Mouse (Mus musculus) neural tube, embryonic 12.5 days (tissue): Measurements from ENCODE around the gene Gm20388. TPM values are rescaled to one million over a fixed set of nuclear protein-coding genes. Genes with fewer than 3 reads are reported as not detected.

Experiments used
- ATAC-seq: fragments of 200-750 bp; cut with Nextera tagmentation; 2 replicates; pipeline ENCODE4 v1.8.0; 2017; ENCODE audit warnings: low read depth, mild to moderate bottlenecking, moderate TSS enrichment, moderate library complexity; ENCODE audit not compliant: low FRiP score
- H3K27ac ChIP-seq: fragments of 300-500 bp; sonication (generic); 2 replicates; pipeline ENCODE4 v1.5.1; 2016
- H3K27me3 ChIP-seq: fragments of 300-500 bp; sonication (generic); replicated peaks from 2 replicates; pipeline ENCODE4 v1.6.1; 2016; ENCODE audit warnings: mild to moderate bottlenecking
- H3K36me3 ChIP-seq: fragments of 300-500 bp; sonication (generic); 2 replicates; pipeline ENCODE4 v1.6.1; 2016; ENCODE audit warnings: mild to moderate bottlenecking
- H3K4me1 ChIP-seq: fragments of 300-500 bp; sonication (generic); 2 replicates; pipeline ENCODE4 v1.6.1; 2016
- H3K4me2 ChIP-seq: fragments of 300-500 bp; sonication (generic); replicated peaks from 2 replicates; pipeline ENCODE4 v1.6.1; 2016; ENCODE audit warnings: mild to moderate bottlenecking
- H3K4me3 ChIP-seq: fragments of 300-500 bp; sonication (generic); 2 replicates; pipeline ENCODE4 v1.5.1; 2016
- H3K9ac ChIP-seq: fragments of 300-500 bp; sonication (generic); 2 replicates; pipeline ENCODE4 v1.6.1; 2016; ENCODE audit warnings: mild to moderate bottlenecking
- H3K9me3 ChIP-seq: fragments of 300-500 bp; sonication (generic); 2 replicates; pipeline ENCODE4 v1.6.1; 2016; ENCODE audit warnings: mild to moderate bottlenecking
- WGBS: fragments of 180-500 bp; shearing (Covaris S2); methylation state at CpG from one replicate; pipeline ENCODE4 v1.1.7; 2016; 5-methylcytosine and 5-hydroxymethylcytosine counted together
- polyA plus RNA-seq: library from polyadenylated mRNA; unstranded; fragments of >200 nt; fragmentation: Nextera tagmentation; extraction: Ambion mirVana; gene quantifications from 2 replicates; pipeline ENCODE4 v1.2.1, GENCODE M21; 2016

Gm20388 gene
- polyA plus RNA-seq, 1 experiment from 2014 or later = not detected

DNA sequence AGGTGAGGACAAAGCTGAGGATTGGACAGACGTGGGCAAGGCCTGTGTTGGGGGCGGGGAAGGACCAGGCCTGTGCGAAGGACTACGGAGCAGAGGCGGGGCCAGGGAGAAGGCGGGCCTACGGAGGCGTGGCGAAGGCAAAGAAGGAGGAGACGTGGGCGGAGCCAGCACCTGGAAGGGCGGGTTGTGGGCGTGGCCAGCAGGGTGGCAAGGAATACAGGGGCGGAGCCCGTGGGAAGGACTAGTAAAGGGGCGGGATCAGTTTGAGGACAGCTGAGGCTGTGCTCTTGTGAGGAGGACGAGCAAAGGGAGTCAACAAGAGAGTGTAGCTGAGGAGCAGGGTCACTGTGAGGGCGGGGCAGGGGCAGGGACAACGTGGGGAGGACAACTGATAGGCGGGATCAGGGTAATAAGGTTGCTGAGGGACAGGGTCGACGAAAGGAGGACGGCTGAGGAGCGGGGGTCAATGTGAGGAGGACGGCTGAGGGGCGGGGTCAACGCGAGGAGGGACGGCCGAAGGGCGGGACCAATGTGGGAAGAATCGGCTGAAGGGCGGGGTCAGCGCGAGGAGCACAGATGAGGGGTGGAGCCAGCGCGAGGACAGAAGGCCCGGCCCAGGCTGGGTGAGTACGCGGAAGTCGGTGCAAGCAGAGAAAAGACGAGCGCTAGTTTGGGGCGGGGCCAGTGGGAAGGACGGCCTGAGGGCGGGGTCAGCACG is 2370.8 kb downstream of the Gm20388 start:
- Histone ChIP-seq H3K4me3 (peak overlapping the region; percentile 63), H3K9me3 (no peaks in the 10 kb centered on the region), H3K36me3 (no peaks in the 10 kb centered on the region), H3K9ac (0 out of 2 replicates have a peak overlapping the region, but pooled peaks have one; percentile 40), H3K4me1 (peaks cover 39% of the 10 kb centered on the region), H3K4me2 (peak overlapping the region; percentile 94), H3K27me3 (peaks cover 36% of the 10 kb centered on the region), H3K27ac (no peak overlapping the region)
- peak; percentile 89 for ATAC-seq
- WGBS = under 1% methylated on average over 47 of the region's 47 CpGs

- H3K9me3 ChIP-seq = no peaks in the 10 kb centered on the region
- peaks cover 39% of the 10 kb centered on the region for H3K4me1 ChIP-seq
- H3K27me3 ChIP-seq = peaks cover 36% of the 10 kb centered on the region
- H3K4me2 ChIP-seq = peak within 1 kb of the TSS; percentile 94
- ATAC-seq = no peak; the same call in 1 of the 2 replicates
- H3K27ac ChIP-seq = no peak within 1 kb of the TSS
- no peaks in the 10 kb centered on the region for H3K36me3 ChIP-seq
- H3K4me3 ChIP-seq = peak within 1 kb of the TSS; percentile 63
- WGBS = 2% methylated on average over 31 of the region's 60 CpGs
- peak within 1 kb of the TSS; percentile 75 for H3K9ac ChIP-seq
Observed at GRCm38 (mm10) chr8:122282035-122282358, 2371.4 kb downstream of the Gm20388 start, which contains the start of gene Zfpm1. Gene Zfpm1 (plus strand): TSS chr8:122282141.

DNA sequence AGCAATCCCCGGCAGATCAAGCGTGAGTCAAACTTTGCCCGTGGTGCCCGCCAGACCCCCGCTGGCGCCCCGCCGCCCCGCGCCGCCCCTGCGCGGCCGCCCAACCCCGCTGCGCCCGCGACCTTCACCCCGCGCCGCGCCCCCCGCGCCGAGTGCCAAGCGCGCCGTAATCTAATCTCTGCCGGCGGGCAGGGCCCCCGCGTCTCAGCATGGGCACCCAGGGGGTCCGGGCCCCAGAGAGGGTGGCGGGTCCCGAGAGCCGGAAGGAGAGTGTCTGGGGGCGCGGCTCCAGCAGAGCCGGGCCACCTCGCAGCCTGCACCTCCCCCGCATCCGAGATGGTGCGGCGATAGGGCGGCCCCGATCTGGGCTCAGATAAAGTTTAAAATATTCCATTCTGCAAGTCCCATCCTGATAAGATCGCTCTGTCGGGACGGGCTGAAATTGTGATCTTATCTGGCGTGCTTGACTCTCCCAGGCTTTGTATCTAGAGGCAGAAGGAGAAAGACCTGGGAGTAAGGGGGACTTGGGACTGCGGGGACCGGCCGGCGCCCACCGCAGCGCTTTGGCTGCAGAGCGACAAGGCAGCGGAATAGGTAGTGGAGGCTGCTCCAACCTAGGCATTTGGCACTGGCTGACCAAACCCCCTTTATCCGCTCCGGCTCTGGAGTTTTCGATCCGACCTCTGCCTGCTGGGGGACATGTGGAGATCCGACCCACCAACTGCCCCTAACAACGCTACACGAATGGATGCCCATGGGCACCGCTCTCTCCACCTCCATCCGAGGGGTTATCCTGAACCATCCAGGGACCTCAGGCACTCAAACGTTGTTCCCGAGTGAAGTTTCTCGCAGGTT is 2372.1 kb downstream of the Gm20388 start:
- no peak for ATAC-seq
- WGBS = under 1% methylated on average over 70 of the region's 70 CpGs
- Histone ChIP-seq H3K9me3 (no peaks in the 10 kb centered on the region), H3K27ac (no peak overlapping the region), H3K36me3 (no peaks in the 10 kb centered on the region), H3K9ac (peak overlapping the region; percentile 75), H3K27me3 (peaks cover 36% of the 10 kb centered on the region), H3K4me2 (peak overlapping the region; percentile 94), H3K4me3 (peak overlapping the region; percentile 63), H3K4me1 (peaks cover 39% of the 10 kb centered on the region)

- H3K27me3 ChIP-seq = peaks cover 40% of the 10 kb centered on the region
- ATAC-seq = no peak
- peaks cover 39% of the 10 kb centered on the region for H3K4me1 ChIP-seq
- peak overlapping the region; percentile 63 for H3K4me3 ChIP-seq
- H3K9me3 ChIP-seq = no peaks in the 10 kb centered on the region
- no peaks in the 10 kb centered on the region for H3K36me3 ChIP-seq
- no peak overlapping the region for H3K27ac ChIP-seq
- peak overlapping the region; percentile 75 for H3K9ac ChIP-seq
- H3K4me2 ChIP-seq = peak overlapping the region; percentile 94
- under 1% methylated on average over 37 of the region's 37 CpGs for WGBS
Observed at GRCm38 (mm10) chr8:122283356-122284202, 2372.9 kb downstream of the Gm20388 start.

GRCm38 (mm10) chr8:122284203-122284658 is 2373.6 kb downstream of the Gm20388 start:
- H3K4me3 ChIP-seq = peak overlapping the region; percentile 63
- H3K9ac ChIP-seq = peak overlapping the region; percentile 75
- no peaks in the 10 kb centered on the region for H3K36me3 ChIP-seq
- H3K27ac ChIP-seq = 0 out of 2 replicates have a peak overlapping the region, but pooled peaks have one; percentile 20
- no peak for ATAC-seq
- peaks cover 40% of the 10 kb centered on the region for H3K27me3 ChIP-seq
- peak overlapping the region; percentile 94 for H3K4me2 ChIP-seq
- H3K4me1 ChIP-seq = peaks cover 39% of the 10 kb centered on the region
- H3K9me3 ChIP-seq = no peaks in the 10 kb centered on the region
- under 1% methylated on average over 33 of the region's 33 CpGs for WGBS

DNA sequence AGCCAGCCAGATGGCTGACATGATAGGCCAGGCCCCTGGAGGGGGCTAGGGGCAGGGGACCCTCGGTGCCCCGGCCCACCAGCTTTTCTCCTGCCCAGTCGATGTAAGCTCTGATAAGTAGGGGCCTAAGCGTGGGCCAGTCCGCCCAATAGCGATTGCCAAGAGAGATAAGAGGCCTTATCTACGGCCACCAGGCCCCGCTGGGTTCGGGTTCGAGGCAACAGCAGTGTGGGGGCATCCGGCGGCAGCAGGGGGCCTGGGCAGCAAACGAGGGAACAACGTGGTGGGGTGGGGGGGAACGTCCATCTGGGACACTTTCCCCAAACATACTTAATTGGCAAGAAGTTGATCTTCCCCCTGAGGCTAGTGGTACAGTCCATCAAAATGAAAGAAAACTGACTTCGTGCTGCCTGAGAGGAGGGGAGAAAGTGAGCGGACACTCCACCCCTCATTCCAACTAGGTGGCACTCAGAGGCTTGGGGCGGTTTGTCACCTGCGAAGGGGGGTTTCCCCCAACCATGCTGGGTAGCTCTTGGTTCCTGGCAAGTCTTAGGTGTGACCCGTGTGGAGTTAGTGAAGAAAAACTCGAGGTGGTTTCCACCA is 2374.1 kb downstream of the Gm20388 start:
- 5% methylated on average over 21 of the region's 21 CpGs for WGBS
- Histone ChIP-seq H3K4me1 (peaks cover 39% of the 10 kb centered on the region), H3K36me3 (no peaks in the 10 kb centered on the region), H3K27me3 (peaks cover 40% of the 10 kb centered on the region), H3K4me3 (peak overlapping the region; percentile 63), H3K4me2 (peak overlapping the region; percentile 94), H3K9ac (peak overlapping the region; percentile 75; the same call in 1 of the 2 replicates), H3K27ac (0 out of 2 replicates have a peak overlapping the region, but pooled peaks have one; percentile 20), H3K9me3 (no peaks in the 10 kb centered on the region)
- ATAC-seq = no peak

DNA sequence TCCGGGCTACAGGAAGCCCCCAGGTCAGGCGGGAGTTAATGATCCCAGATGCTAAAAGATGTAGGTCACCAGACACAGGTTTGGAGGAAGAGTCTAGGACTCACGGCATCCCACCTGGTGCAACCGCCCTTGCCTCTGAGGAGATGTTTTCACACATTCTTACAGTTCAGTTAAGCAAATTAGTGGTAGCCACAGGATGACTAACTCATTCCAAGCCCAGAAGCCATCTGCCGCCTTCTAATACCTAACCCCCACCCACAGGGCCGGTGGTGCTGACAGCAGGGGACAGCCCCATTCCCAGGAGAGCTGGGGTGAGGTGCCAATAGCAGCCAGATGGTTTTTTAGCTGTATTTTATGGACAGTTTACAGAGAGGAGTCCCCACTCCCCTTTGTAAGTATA is 2375.1 kb downstream of the Gm20388 start:
- no peaks in the 10 kb centered on the region for H3K9me3 ChIP-seq
- 60% methylated on average over 6 of the region's 6 CpGs for WGBS
- ATAC-seq = no peak
- peaks cover 34% of the 10 kb centered on the region for H3K4me1 ChIP-seq
- no peaks in the 10 kb centered on the region for H3K36me3 ChIP-seq
- peaks cover 40% of the 10 kb centered on the region for H3K27me3 ChIP-seq
- no peak overlapping the region for H3K4me3 ChIP-seq
- H3K4me2 ChIP-seq = no peak overlapping the region
- no peak overlapping the region for H3K9ac ChIP-seq
- no peak overlapping the region for H3K27ac ChIP-seq

DNA sequence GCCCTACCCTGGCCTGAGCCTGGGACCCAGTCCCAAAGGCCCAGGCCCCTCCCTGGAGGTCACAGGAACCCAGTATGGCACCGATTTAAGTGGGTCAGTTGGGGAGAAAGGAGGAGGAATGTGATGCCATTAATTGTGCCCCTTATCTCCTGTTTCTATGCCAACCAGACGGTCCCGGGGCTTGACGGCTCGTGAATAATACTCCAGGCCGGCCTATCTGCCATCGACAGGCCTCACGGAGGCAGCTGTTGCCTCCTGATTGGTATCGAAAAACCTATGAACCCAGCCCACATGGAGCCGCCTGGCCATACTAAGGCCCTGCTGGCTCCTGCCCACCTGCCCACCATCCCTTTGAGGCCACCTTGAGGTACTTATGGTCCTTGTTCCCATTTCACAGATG is 2376.3 kb downstream of the Gm20388 start:
- no peak overlapping the region for H3K9ac ChIP-seq
- no peak overlapping the region for H3K27ac ChIP-seq
- H3K36me3 ChIP-seq = no peaks in the 10 kb centered on the region
- WGBS = 81% methylated on average over 10 of the region's 10 CpGs
- H3K4me1 ChIP-seq = peaks cover 41% of the 10 kb centered on the region
- no peak for ATAC-seq
- no peaks in the 10 kb centered on the region for H3K9me3 ChIP-seq
- peaks cover 40% of the 10 kb centered on the region for H3K27me3 ChIP-seq
- no peak overlapping the region for H3K4me2 ChIP-seq
- no peak overlapping the region for H3K4me3 ChIP-seq

DNA sequence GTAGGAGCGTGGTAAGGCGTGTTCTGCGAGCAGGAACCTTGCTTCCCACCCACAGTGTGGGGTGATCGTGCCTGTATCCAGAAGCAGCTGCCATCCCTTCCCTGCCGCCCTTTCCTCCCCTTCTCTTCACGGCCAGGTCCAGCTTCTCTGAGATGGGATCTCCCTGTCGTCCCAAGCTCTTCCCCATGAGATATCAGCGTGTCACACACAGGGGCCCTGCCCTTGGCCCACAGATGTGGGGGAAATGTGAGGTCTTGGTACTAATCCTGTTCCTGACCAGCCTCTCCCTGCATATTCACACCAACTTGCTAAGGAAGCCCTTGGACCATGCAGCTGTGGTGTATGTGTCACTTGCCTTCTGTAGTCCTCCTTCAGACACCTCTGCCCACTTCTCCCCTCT is 2377.1 kb downstream of the Gm20388 start:
- no peak overlapping the region for H3K4me2 ChIP-seq
- H3K4me3 ChIP-seq = no peak overlapping the region
- no peak overlapping the region for H3K9ac ChIP-seq
- H3K36me3 ChIP-seq = no peaks in the 10 kb centered on the region
- peaks cover 37% of the 10 kb centered on the region for H3K27me3 ChIP-seq
- no peak overlapping the region for H3K27ac ChIP-seq
- peaks cover 40% of the 10 kb centered on the region for H3K4me1 ChIP-seq
- no peaks in the 10 kb centered on the region for H3K9me3 ChIP-seq
- WGBS = 82% methylated on average over 8 of the region's 8 CpGs
- no peak for ATAC-seq

DNA sequence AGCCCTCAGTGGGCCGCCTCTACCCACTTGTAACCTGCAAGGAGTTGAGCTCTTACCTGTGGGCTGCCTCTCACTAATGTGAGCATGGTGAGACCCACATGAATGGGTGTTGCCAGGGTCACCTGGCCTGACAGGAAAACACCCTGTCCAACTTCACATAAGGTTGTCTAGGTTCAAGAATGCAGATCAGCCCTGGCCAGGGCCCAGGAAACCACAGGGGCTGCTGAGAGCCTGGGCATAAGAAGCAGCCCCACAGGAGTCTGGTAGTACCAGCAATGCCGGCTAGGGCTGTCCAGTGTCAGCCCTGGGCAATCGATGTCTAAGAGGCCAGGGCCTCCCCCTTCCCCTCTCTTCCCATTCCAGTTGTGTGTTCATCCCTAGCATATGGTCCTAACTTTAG is 2377.7 kb downstream of the Gm20388 start:
- no peak overlapping the region for H3K27ac ChIP-seq
- no peak overlapping the region for H3K9ac ChIP-seq
- peaks cover 36% of the 10 kb centered on the region for H3K4me1 ChIP-seq
- peaks cover 32% of the 10 kb centered on the region for H3K27me3 ChIP-seq
- 79% methylated on average over 3 of the region's 3 CpGs for WGBS
- no peak overlapping the region for H3K4me2 ChIP-seq
- H3K9me3 ChIP-seq = no peaks in the 10 kb centered on the region
- no peak overlapping the region for H3K4me3 ChIP-seq
- no peaks in the 10 kb centered on the region for H3K36me3 ChIP-seq
- ATAC-seq = no peak

DNA sequence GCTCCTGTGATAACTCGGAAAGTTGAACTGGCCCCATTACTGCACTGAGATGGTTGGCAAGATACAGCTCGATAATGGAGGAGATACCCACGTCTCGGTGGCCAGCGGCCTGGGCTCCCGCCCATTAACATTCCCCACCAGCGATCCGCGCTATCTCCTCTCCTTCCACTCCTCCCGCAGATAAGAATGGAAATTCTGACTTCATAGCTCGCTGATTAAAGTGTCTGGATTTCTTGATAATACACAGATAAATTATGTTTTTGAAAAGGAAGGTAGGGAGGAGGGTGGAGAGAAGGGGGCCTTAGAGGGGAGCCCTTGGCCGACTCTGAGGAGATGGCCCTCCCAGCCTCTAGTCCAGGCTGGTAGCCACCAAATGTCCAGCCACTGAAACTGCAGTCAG is 2380.4 kb downstream of the Gm20388 start:
- Histone ChIP-seq H3K36me3 (no peaks in the 10 kb centered on the region), H3K27ac (no peak overlapping the region), H3K4me1 (peaks cover 38% of the 10 kb centered on the region), H3K4me2 (peak overlapping the region; percentile 14; the same call in 1 of the 2 replicates), H3K27me3 (peaks cover 7% of the 10 kb centered on the region), H3K9me3 (no peaks in the 10 kb centered on the region), H3K4me3 (no peak overlapping the region), H3K9ac (no peak overlapping the region)
- no peak for ATAC-seq
- 77% methylated on average over 12 of the region's 12 CpGs for WGBS
